Mouse (Mus musculus): ENCODE results near the gene Zpr1. TPM values are rescaled to one million over a fixed set of nuclear protein-coding genes. Genes with fewer than 3 reads are reported as not detected.
A peak's percentile ranks its signal among the peaks of the same experiment; 100 is the strongest.

Gene Zpr1
- 10 to 100 TPM; 30.3 to 38.3 (median 37.5) TPM for polyA plus RNA-seq (2017; shearing (Covaris generic))

DNA sequence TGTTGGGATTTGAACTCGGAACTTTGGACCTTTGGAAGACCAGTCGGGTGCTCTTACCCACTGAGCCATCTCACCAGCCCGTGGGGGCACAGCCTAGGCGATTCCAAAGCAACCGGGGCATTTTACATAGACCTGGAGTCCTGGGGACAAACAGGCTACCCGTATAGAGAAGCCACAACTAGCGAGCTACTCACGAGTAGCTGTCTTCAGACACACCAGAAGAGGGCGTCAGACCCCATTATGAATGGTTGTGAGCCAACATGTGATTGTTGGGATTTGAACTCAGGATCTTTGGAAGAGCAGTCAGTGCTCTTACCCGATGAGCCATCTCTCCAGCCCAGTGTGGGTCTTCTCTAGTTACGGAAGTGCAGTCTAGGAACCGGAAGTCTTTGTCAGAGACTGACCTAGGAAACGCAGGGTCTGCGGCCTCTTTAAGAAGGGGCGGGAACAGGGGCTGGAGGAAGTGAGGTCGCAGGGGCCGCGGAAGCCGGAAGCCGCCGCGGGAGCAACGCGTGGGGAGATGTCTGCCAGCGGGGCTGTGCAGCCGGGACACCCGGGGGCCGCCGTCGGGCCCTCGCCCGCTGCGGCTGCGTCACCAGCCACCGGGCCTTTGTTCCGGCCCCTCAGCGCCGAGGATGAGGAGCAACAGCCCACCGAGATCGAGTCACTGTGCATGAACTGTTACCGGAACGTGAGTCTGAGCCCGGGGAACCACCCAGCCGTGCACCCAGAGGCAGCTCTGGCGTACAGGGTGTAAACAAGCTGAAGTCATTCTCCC is at the start of gene Zpr1:
Gene Zpr1 (plus strand): TSS at position 388 of the 778 bp plus-strand sequence.
- peak; percentile 95 for ATAC-seq

DNA sequence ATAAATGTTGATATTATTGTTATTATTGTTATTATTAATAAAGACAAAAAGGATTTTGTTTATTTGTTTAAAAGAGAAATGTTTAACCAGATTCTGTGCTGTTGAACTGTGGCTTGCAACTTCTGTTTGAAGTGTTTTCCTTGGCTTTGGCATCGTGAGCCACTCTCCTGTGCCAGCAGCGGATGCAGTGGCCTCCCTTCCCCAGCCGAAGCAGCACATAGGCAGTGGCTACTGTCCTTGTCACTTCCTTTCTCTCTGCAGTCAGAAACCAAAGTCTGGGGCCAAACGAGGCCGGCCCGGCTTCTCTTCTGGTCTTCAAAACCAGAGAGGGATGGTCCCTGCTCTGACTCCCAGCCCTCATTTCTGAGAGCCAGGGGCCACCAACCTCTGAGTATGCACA is 49.8 kb upstream of the Zpr1 start:
- no peak for ATAC-seq

DNA sequence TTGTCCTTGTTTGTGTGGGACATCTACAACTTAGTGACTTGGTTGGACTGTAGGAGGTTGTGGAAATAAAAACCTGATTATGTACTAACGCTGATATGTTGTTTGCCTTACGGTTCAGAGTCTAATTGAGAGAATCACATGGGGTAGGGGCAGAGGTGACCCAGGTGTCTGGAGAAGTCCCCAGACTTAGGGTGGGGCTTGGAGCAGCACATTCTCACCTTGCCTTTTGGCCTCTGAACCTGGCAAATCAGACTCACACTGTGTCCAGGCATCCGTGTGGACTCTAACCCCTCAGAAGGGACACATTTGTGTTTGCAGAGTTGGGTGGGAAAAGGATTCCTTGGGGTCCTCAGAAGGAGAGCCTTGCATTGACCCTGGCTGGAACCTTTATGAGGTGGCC is 48.8 kb upstream of the Zpr1 start:
- ATAC-seq: no peak

DNA sequence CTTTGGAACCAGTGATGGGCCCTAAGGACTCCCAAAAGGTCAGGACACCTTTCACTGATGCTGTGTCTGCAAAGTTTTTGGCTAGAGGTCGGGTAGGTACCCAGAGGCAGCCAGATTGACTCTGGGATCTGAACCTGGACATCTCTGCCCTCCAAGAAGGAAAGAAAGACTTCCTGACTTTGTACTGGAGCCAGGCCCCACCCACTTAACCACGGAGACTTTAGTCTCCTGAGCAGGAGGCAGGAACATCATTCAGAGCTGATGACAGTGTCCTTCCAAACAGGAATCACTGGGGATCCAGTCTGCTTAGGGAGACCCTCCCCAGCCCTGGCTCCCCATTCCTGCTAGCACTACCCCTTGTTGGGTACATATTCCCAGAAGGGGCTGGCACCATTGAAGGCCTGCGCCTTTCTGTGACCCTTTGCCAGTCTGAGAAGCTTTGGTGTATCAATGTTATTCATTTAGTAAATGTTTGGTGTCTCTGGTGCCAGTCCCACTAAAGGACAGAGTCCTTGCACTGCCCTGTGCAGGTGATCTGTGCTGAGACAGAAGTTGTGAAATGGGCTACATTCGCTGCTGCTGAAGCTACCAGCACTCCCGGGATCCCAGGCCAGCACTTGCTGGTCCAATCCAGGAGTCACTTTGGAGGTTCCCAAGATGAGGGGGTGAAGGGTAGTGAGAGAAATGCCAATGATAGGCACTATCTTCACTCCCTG is 47.8 kb upstream of the Zpr1 start:
- ATAC-seq: no peak

DNA sequence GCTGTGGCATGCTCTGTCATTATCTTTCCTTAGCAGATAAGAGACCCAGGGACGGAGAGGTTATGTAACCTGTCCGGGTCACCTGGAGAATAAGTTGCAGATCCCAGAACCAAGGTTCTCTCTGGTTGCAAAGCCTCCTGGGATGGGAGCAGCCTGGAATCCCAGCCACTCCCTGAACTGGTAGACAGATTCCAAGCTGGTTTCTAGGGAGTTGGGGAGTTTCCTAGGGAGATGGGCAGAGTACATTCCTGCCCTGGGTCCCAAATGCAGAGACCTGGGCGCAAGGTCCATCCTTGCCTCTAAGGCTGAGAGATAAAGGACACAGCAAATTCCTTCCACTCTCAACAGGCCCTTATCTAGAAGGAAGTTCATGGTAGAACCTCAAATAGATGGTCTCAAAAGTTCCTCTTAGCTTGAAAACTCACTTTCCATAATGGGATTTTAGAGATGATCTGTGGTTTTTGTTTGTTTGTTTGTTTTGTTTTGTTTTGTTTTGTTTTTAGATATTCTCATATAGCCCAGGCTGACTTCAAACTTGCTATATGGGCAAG is 45.7 kb upstream of the Zpr1 start:
- ATAC-seq: no peak

DNA sequence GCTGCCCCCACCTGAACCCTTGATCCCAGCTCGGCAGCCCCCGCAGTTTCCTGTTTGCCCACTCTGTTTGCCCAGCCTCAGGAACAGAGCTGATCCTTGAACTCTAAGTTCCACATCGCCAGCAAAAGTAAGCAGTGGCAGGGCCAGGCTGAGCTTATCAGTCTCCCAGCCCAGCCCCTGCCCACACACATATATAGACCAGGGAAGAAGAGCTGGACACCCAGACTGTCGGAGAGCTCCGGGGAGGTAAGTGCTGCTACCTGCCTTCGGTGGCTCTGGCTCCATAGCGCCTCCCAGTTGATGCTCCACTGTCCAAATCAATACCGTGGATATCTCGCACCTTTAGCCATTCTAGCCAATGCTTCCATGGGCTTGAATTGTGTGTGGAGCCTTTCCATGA is 44.4 kb upstream of the Zpr1 start, which contains the start of gene Apoa1:
Gene Apoa1 (plus strand): TSS at position 90 of the 400 bp plus-strand sequence.
- ATAC-seq: no peak

DNA sequence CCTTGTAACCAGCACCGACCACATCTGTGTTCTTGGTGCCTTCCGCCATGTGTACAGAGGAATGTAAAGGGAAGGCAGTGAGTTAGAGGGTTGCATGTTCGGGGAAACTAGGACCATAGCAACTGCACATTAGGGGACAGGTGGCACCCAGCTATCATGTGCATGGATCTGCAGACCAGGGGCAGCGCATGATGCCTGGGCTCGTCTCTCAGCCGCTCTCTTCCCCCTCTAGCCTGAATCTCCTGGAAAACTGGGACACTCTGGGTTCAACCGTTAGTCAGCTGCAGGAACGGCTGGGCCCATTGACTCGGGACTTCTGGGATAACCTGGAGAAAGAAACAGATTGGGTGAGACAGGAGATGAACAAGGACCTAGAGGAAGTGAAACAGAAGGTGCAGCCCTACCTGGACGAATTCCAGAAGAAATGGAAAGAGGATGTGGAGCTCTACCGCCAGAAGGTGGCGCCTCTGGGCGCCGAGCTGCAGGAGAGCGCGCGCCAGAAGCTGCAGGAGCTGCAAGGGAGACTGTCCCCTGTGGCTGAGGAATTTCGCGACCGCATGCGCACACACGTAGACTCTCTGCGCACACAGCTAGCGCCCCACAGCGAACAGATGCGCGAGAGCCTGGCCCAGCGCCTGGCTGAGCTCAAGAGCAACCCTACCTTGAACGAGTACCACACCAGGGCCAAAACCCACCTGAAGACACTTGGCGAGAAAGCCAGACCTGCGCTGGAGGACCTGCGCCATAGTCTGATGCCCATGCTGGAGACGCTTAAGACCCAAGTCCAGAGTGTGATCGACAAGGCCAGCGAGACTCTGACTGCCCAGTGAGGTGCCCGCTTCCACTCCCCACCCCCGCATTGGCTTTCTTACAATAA is 43.1 kb upstream of the Zpr1 start:
- ATAC-seq: peak; percentile 21

DNA sequence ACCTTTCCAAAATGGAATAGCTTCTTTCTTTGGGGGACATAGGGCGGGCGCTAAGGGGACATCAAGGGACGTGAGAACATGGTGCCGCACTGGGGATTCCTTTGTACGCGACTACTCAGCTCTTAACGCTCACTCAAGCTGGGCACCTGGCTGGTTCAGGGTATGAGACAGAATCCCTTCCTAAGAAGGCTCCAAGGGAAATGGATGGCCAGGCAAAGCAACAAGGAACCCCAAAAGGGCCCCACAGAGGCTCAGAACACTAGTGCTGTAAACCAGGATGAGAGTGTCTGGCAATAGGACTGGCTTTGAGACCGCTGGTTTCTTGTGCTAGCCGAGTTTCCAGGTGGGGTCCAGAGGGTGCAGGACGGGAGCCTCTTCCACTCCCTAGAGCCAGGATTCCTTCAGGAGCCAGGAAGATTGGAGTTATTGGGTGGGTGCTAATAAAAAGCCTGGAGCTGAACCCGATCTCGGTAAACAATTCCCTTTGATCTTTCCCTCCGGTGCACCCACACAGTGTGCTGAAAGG is 42.4 kb upstream of the Zpr1 start:
- ATAC-seq: no peak

DNA sequence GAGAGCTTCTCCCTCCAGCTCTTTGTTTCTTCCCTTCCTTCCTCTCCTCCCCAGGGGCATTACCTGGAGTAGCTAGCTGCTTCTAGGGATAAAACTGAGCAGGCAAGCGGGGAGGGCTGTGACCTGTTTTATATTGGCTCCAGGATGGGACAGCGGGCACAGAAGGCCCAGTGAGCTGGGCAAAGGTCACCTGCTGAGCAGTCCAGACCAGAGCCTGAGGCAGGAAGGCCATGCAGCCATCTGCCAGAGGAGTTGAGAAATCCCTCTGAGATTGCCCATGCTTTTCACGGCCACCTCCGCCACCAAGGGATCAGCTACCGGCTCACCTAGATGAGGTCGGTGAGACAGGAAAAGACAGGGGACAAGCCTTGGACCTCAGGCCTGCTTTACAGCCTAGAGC is 37.7 kb upstream of the Zpr1 start:
- ATAC-seq: no peak

DNA sequence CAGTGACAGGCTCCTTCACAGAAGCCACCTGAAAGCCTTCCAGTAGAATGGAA is 37.4 kb upstream of the Zpr1 start, which contains the start of gene Apoc3:
Gene Apoc3 (minus strand): TSS at position 41 of the 53 bp plus-strand sequence.
- no peak for ATAC-seq

DNA sequence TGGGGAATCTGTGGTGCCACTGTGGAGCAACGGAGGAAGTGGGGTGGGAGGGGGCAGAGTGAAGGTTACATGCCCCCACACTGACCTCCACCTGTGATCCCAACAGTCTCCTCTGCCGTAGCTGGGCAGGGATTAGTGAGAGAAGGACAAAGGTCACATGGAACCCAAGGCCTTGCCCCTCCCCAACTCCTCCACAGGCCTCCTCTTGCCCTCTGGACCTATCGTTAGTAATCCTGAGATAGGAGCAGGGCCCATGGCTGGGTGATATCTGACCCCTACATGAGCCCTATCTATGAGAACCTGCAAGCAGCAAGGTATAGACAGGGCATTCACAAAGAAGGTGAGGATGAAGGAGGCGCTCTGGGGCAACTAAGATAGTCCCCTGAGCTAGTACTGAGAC is 37.2 kb upstream of the Zpr1 start:
- no peak for ATAC-seq

DNA sequence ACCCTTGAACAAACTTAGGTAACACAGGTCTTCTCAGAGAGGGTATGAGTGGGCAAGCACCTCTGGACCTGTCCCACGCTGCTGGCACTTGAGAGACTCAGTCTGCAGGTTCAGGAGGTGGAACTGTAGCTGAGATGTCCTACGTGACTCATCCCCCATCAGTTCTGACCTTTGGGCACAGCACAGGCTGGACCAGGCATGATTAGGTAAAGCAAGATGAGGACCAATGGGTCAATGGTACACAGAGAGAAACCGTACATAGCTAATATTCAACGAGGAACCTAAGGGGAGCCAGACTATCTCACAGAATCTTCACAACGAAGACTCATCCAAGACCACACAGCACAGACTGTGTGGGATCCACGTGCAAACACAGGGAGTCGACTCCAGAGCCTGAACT is 34.0 kb upstream of the Zpr1 start:
- ATAC-seq: no peak

DNA sequence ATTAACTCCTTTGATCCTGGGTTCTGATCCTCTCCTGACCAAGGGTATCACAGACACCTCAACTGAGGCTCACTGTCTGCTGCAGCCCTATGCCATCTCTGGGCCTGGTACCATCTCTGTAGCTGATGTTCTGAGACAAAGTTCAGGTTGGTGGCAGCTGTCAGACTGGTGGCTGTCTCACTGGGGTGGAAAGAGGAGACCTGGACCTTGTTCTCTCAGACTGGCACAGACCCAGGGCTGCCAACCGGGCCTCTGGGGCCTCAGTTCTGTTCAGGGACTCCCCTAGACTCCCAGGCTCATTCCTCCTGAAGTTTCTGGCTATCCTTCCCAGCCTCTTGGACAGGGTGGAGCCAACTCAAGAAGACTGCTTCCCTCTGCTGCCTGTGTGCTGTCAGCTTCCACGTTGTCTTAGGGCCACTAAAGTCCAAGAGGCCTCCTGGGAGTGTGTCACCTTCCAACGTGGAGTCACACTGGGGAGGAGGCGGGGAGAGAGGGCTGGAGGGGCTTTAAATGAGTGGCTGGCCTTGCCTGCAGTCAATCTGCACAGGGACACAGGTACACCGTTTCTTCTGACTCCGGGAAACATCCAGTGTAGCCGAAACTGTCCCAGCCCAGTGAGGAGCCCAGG is 32.2 kb upstream of the Zpr1 start, which contains the start of gene Apoa4:
Gene Apoa4 (plus strand): TSS at position 171 of the 628 bp plus-strand sequence.
- ATAC-seq: no peak

DNA sequence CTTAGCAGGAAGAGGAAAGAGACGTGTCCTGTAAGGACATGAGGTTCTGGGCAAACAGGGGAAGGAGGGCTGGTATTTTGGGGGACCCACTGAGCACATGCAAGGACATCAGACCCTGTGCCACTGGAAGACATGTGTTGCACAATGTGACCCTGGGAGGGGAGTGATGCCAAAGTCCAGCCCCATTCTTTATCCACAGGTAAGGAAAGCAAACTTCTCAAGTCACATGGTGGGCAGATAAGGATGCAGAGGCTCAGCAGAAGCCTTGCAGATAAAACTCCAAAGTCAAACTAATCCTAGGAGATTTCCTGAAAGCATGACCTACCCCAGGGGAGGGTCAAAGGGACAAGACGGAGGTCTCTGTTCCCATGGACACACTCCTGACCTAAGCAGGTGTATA is 31.0 kb upstream of the Zpr1 start:
- ATAC-seq: no peak

DNA sequence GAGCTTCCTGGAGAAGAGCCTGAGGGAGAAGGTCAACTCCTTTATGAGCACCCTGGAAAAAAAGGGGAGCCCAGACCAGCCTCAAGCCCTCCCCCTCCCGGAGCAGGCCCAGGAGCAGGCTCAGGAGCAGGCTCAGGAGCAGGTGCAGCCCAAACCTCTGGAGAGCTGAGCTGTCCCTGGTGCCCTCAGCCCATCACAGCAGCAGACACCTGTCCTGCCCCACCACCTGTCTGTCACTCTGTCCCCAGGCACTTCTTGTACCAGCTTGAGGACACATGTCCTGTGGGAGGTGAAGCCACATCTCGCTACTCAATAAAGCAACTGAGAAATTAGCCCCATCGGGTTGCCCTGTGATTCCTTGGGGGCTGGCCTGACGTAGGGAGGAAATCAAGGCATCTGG is 29.7 kb upstream of the Zpr1 start:
- ATAC-seq: no peak

DNA sequence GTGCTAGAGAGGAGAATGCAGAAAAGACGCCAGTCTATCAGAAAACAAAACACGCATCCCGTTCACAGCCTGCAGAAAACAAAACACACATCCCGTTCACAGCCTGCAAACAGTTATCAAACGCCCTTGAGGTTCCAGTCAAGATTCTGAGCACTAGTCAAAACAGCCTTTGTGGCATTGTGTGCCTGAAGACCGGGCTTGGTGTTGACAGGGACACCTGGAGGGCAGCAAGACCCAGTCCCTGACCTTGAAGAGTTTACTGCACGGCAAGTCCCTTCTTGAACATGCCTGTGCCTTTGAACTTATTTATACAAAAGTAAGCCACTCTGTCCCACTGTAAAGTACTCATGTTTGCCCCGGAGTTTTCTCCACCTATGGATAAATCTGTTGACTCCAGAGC is 29.3 kb upstream of the Zpr1 start:
- no peak for ATAC-seq

DNA sequence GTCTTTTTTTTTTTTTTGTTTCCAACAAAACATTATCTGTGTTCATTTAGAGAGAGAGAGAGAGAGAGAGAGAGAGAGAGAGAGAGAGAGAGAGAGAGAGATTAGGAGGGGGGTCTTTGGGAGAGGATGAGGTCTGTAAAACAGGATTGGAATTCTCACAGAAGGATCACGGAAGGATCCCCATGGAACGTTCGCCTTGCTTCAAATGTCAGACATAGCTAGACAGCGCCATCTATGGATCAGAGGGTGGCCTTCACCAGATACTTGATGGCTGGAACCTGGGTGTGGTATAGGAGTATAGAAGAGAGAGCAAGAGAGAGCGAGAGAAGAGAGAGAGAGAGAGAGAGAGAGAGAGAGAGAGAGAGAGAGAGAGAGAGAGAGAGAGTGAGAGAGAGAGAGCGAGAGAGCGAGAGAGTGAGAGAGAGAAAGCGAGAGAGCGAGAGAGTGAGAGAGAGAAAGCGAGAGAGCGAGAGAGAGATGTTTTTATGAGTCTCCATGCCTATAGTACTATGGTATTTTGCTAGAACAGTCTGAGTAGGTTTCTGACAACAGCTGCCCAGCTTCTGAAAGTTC is 26.0 kb upstream of the Zpr1 start:
- peak; percentile 41 for ATAC-seq

DNA sequence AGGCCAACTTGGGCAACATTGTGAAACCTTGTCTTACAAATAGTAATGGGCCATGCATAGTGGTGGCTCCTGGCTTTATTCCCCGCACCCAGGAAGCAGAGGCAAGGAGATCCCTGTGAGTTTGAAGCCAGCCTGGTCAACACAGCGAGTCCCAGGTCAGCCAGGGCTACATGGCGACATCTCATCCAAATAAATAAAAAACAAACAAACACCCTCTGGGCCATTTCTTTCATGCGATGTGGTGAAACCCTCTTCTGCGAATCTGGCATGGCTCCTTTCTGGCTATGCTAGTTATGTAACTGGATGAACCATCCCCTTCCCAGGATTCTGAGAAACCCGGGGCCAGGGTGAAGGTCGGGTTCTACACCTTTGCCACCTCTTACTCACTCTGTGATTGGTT is 16.7 kb upstream of the Zpr1 start:
- no peak for ATAC-seq

DNA sequence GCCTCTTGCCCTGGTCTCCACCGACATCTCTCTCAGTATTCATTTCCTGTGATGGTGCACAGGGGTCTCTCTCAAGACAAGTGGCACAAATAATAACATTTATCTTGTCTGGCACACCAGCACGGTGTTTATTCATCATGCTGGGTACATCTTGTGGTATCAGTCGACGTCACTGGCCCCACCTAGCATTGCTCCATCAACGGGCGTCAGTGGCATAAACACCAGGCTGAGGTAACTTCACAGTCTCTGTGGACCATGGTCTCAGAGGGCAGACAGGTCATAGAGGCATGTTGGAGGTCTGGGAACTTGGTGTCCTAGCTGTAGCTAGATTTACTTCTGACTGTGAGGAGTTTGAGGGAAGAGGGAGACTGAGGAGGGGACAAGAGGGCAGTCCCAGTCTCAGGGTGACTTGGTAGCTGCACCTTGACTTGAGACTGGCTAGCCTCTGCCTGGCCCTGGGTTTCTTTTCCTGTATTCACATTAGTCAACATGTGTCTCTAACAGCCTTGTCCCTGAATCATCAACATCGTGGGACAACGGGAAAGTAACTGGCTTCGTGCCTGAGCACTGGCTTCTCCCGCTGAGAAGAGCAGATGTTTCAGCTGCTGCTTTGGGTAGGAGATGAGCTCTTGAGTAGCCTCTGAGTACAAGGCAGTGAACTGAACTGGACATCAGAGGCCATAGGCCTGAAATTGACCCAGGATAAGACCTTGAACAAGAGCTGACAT is 16.0 kb upstream of the Zpr1 start:
- no peak for ATAC-seq

DNA sequence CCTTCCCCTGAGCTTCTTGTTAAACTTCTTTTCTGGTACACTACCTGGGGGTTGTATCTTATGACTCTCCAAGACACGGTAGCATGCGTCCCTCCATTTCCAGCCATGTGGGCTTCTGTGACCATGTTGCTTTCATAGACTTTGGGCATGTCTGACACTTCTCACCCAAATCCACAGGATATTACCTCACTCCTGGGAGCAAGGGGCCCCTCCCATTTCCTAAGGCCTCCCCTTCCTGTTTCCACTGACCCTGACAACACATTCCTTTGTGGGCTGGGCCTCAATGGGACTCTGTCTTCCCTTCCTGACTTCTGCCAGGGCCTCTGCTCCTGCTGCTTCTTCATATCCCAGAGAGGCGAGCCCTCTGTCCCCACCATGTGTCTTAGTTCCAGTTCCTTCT is 15.3 kb upstream of the Zpr1 start:
- no peak for ATAC-seq

DNA sequence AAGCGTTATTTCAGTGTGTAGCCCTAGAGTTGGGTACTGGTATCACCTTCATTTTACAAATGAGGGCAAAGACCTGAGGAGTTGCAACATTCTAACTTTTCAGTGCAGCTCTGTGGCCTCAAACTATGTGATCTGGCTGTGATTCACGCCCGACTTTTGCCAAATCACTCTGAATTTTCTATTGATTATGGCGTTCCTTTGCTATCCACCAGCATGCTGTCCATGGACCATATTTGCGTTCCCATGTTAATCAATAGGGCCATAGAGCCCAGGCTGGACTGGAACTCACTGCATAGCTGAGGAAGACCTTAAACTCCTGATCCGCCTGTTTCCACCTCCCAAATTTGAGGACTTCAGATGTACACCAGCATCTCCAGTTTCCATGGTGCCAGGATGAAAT is 13.8 kb upstream of the Zpr1 start:
- no peak for ATAC-seq

DNA sequence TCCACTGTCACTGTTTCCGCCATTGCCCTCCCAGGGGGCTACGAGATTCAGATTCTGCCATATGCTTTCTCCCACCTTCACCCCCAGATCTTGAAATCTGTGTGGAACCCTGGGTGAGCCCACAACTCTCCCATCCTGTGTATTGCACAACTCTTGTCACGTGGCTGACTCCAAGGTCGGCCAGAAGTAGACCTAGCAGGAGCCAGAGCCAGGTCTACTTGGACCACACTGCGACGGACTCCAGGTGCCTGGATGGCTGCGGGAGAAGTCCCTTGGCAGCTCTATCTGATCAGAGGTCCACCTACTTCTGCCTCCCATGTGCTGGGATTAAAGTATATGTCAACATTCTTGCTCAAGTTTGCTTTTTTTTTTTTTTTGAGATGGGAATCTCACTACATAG is 11.7 kb upstream of the Zpr1 start:
- ATAC-seq: no peak
